ENCODE assay signal across 11 mouse cellular contexts in genomic region chr15:95920047-95920446, GRCm38 (mm10).
DNase-seq lines count a peak whose midpoint lies in the region; ATAC-seq lines count a peak whose summit lies in the region.
"Had no signal": no experiment of that assay in that cellular context is flagged by ENCODE, and none has a peak within 500 bp of the region (broad histone marks: within the 10 kb centered on the region; RNA-seq: fewer than 3 reads in every experiment).

No protein-coding gene starts in this region.

- DNase-seq in gastrocnemius, postnatal 14 days, result peak; percentile 48
- DNase-seq in gastrocnemius, postnatal 36 days, result no peak
- peak; percentile 64 for DNase-seq in MN1 (ENCODE audit: low spot score)
- no peak for DNase-seq in embryo, embryonic 10.5 days (ENCODE audit: low spot score)
- no peak for DNase-seq in spleen, postnatal 14 days (ENCODE audit: low spot score in 2 of 2)
- DNase-seq: lung, embryonic 14.5 days had no signal

- H3K4me1 ChIP-seq in forebrain, embryonic 16.5 days (replicated peaks; ENCODE audit: control insufficient read depth, insufficient read depth, low read length), result peaks cover 7% of the 10 kb centered on the region
- H3K4me1 ChIP-seq in neural tube, embryonic 14.5 days (ENCODE audit: control insufficient read depth, insufficient read depth, low read length), result no peaks in the 10 kb centered on the region

- ATAC-seq in forebrain, embryonic 16.5 days, result peak; percentile 50
- ATAC-seq in neural tube, embryonic 14.5 days (ENCODE audit: low read depth), result no peak
- no peak for ATAC-seq in activated CD4-positive, CD25-positive, alpha-beta regulatory T cell, adult 4 months

- H3K9ac ChIP-seq in forebrain, embryonic 16.5 days (replicated peaks; ENCODE audit: low read depth, low read length), result 0 out of 2 replicates have a peak overlapping the region, but pooled peaks have one; percentile 22
- H3K9ac ChIP-seq in neural tube, embryonic 14.5 days (replicated peaks; ENCODE audit: low read depth, low read length), result no peak overlapping the region
- H3K9ac ChIP-seq: heart, embryonic 15.5 days; lung, embryonic 14.5 days had no signal

- WGBS in forebrain, embryonic 16.5 days, result 40% methylated on average over 9 of the region's 9 CpGs
- WGBS in neural tube, embryonic 14.5 days, result 52% methylated on average over 9 of the region's 9 CpGs

- peak overlapping the region; percentile 72 for H3K27ac ChIP-seq in forebrain, embryonic 16.5 days (ENCODE audit: low read length)
- H3K27ac ChIP-seq in neural tube, embryonic 14.5 days (ENCODE audit: low read depth, low read length), result peak overlapping the region; percentile 31; the same call in 1 of the 2 replicates
- H3K27ac ChIP-seq: heart, embryonic 15.5 days had no signal

- intact Hi-C loops in gastrocnemius, postnatal 14 days (cut with DNase I; ENCODE audit: low total_unique reads), result no loop called here
- intact Hi-C loops in gastrocnemius, postnatal 36 days (cut with DNase I), result no loop called here

- H3K9me3 ChIP-seq in forebrain, embryonic 16.5 days (ENCODE audit: control insufficient read depth, low read length), result no peaks in the 10 kb centered on the region
- no peaks in the 10 kb centered on the region for H3K9me3 ChIP-seq in neural tube, embryonic 14.5 days (ENCODE audit: control insufficient read depth, low read length)
- H3K9me3 ChIP-seq: heart, embryonic 15.5 days had no signal

- no peaks in the 10 kb centered on the region for H3K27me3 ChIP-seq in forebrain, embryonic 16.5 days (replicated peaks; ENCODE audit: control insufficient read depth, insufficient read depth, low read length)
- H3K27me3 ChIP-seq in neural tube, embryonic 14.5 days (ENCODE audit: control insufficient read depth, insufficient read depth, low read length), result no peaks in the 10 kb centered on the region
- H3K27me3 ChIP-seq: heart, embryonic 15.5 days had no signal

- H3K36me3 ChIP-seq in forebrain, embryonic 16.5 days (ENCODE audit: control insufficient read depth, insufficient read depth), result no peaks in the 10 kb centered on the region
- H3K36me3 ChIP-seq in neural tube, embryonic 14.5 days (ENCODE audit: control insufficient read depth, insufficient read depth, low read length), result no peaks in the 10 kb centered on the region

- H3K4me2 ChIP-seq in forebrain, embryonic 16.5 days (ENCODE audit: low read length), result peak overlapping the region; percentile 25
- H3K4me2 ChIP-seq in neural tube, embryonic 14.5 days (ENCODE audit: low read depth, low read length), result no peak overlapping the region
- H3K4me2 ChIP-seq: heart, embryonic 15.5 days; lung, embryonic 14.5 days had no signal

- H3K4me3 ChIP-seq in forebrain, embryonic 16.5 days (replicated peaks; ENCODE audit: low read length), result no peak overlapping the region; the same call in 1 of the 2 replicates
- no peak overlapping the region for H3K4me3 ChIP-seq in neural tube, embryonic 14.5 days (ENCODE audit: low read depth, low read length)
- H3K4me3 ChIP-seq: erythroblast, embryonic 14.5 days; heart, embryonic 15.5 days had no signal

Comparison
In these comparisons a context has a peak if more than half of its experiments do, and no peak if none do; other contexts are left out.
1. DNase-seq: peak in gastrocnemius, postnatal 14 days (single experiment) and MN1 (single experiment); none in gastrocnemius, postnatal 36 days (0 of 2), embryo, embryonic 10.5 days (single experiment) and spleen, postnatal 14 days (0 of 2).